Mouse (Mus musculus): Measurements from ENCODE around the gene Acaca. TPM values are rescaled to one million over a fixed set of nuclear protein-coding genes. Genes with fewer than 3 reads are reported as not detected.
A peak's percentile ranks its signal among the peaks of the same experiment; 100 is the strongest.

The Acaca gene
- total RNA-seq, 2 experiments from 2014 or later = 7.1 to 26.4 TPM

GRCm38 (mm10) chr11:84425736-84426632 is 296.5 kb downstream of the Acaca start:
- ATAC-seq (replicated peaks; ENCODE audit: low FRiP score, poor library complexity, severe bottlenecking) = no peak

- ATAC-seq (replicated peaks; ENCODE audit: low FRiP score, poor library complexity, severe bottlenecking) = no peak
Observed at GRCm38 (mm10) chr11:84426633-84426998, 297.1 kb downstream of the Acaca start.

- peak; percentile 57 for ATAC-seq (replicated peaks; ENCODE audit: low FRiP score, poor library complexity, severe bottlenecking)
Observed at GRCm38 (mm10) chr11:84429581-84429980, 300.1 kb downstream of the Acaca start.

GRCm38 (mm10) chr11:84430336-84430735 is 300.9 kb downstream of the Acaca start:
- no peak for ATAC-seq (replicated peaks; ENCODE audit: low FRiP score, poor library complexity, severe bottlenecking)

- no peak for ATAC-seq (replicated peaks; ENCODE audit: low FRiP score, poor library complexity, severe bottlenecking)
Observed at GRCm38 (mm10) chr11:84434879-84435278, 305.4 kb downstream of the Acaca start.

- ATAC-seq (replicated peaks; ENCODE audit: low FRiP score, poor library complexity, severe bottlenecking) = no peak
Observed at GRCm38 (mm10) chr11:84440402-84440801, 310.9 kb downstream of the Acaca start.

GRCm38 (mm10) chr11:84442554-84443331 is 313.3 kb downstream of the Acaca start:
- 0 out of 2 replicates have a peak, but pooled peaks have one; percentile 9 for ATAC-seq (replicated peaks; ENCODE audit: low FRiP score, poor library complexity, severe bottlenecking)

Other genes starting within 250 kb of the Acaca start
- gene Ddx52, start 187.6 kb upstream of the Acaca start, total RNA-seq (2015; ENCODE audit: low replicate concordance) = 9.6 and 13.8 TPM in 2 replicates
- 17.6 and 19.3 TPM in 2 replicates for gene Ddx52, start 187.6 kb upstream of the Acaca start, total RNA-seq (2017; ENCODE audit: low replicate concordance)
- 10.0 and 11.0 TPM in 2 replicates for gene Synrg, start 165.2 kb upstream of the Acaca start, total RNA-seq (2015; ENCODE audit: low replicate concordance)
- 6.1 and 8.9 TPM in 2 replicates for gene Synrg, start 165.2 kb upstream of the Acaca start, total RNA-seq (2017; ENCODE audit: low replicate concordance)
- gene Dusp14, start 60.4 kb upstream of the Acaca start, total RNA-seq (2015; ENCODE audit: low replicate concordance) = not detected in 2 replicates
- gene Dusp14, start 60.4 kb upstream of the Acaca start, total RNA-seq (2017; ENCODE audit: low replicate concordance) = not detected in 2 replicates
- gene Tada2a, start 72 bp upstream of the Acaca start, total RNA-seq (2015; ENCODE audit: low replicate concordance) = 0.58 and 3.8 TPM in 2 replicates
- 0.56 and 6.1 TPM in 2 replicates for gene Tada2a, start 72 bp upstream of the Acaca start, total RNA-seq (2017; ENCODE audit: low replicate concordance)
- gene Gm11437, start 37.8 kb downstream of the Acaca start, total RNA-seq (2015; ENCODE audit: low replicate concordance) = not detected in 2 replicates
- gene Gm11437, start 37.8 kb downstream of the Acaca start, total RNA-seq (2017; ENCODE audit: low replicate concordance) = not detected in 2 replicates

Measured in erythroblast, adult 5-6 weeks (primary cell).